Mouse (Mus musculus) urinary bladder, adult 18-20 months (tissue): ENCODE results near the gene Slco1a5.
"Not testable (repeated sequence)": the region's sequence is repeated elsewhere in the genome, so short reads cannot be mapped to it uniquely, and the experiment has no call there.

Source experiments
- DNase-seq, 2 experiments: peaks; one replicate each; pipeline ENCODE4 v3.0.0; 2022; ENCODE audit warnings: low spot score in 2 of 2, mixed read lengths in 2 of 2

Slco1a5 gene

GRCm38 (mm10) chr6:142322881-142323280 is at the start of gene Slco1a5:
Slco1a5 (minus strand) TSS chr6:142322981.
- no peak for DNase-seq

- DNase-seq: no peak
Measured at GRCm38 (mm10) chr6:142369568-142369967, 46.8 kb upstream of the Slco1a5 start.

GRCm38 (mm10) chr6:142367565-142367964 is 44.8 kb upstream of the Slco1a5 start:
- no peak for DNase-seq

GRCm38 (mm10) chr6:142366473-142367018 is 43.8 kb upstream of the Slco1a5 start:
- no peak for DNase-seq

GRCm38 (mm10) chr6:142365742-142366472 is 43.1 kb upstream of the Slco1a5 start:
- no peak for DNase-seq

- DNase-seq: no peak
Measured at GRCm38 (mm10) chr6:142363019-142363576, 40.3 kb upstream of the Slco1a5 start.

- DNase-seq: no peak
Measured at GRCm38 (mm10) chr6:142362036-142362435, 39.3 kb upstream of the Slco1a5 start.

- DNase-seq: no peak
Measured at GRCm38 (mm10) chr6:142357106-142357505, 34.3 kb upstream of the Slco1a5 start.

- DNase-seq: not testable (repeated sequence)
Measured at GRCm38 (mm10) chr6:142352099-142352498, 29.3 kb upstream of the Slco1a5 start.

- no peak for DNase-seq
Measured at GRCm38 (mm10) chr6:142347431-142348385, 24.9 kb upstream of the Slco1a5 start.

- no peak for DNase-seq
Measured at GRCm38 (mm10) chr6:142346181-142347110, 23.7 kb upstream of the Slco1a5 start.

GRCm38 (mm10) chr6:142345440-142346038 is 22.8 kb upstream of the Slco1a5 start, which contains the start of gene Pyroxd1:
Pyroxd1 (plus strand) TSS chr6:142345654.
- peak; percentile 70 to 74 for DNase-seq

- peak in 1 of 2 experiments; percentile 26 for DNase-seq
Measured at GRCm38 (mm10) chr6:142343561-142343960, 20.8 kb upstream of the Slco1a5 start.

- DNase-seq: no peak
Measured at GRCm38 (mm10) chr6:142339576-142339975, 16.8 kb upstream of the Slco1a5 start.

GRCm38 (mm10) chr6:142338961-142339360 is 16.2 kb upstream of the Slco1a5 start:
- no peak for DNase-seq

- DNase-seq: no peak
Measured at GRCm38 (mm10) chr6:142329201-142329600, 6.4 kb upstream of the Slco1a5 start.

GRCm38 (mm10) chr6:142326598-142326997 is 3.8 kb upstream of the Slco1a5 start:
- DNase-seq: no peak

- no peak for DNase-seq
Measured at GRCm38 (mm10) chr6:142317106-142317505, 5.7 kb downstream of the Slco1a5 start.

GRCm38 (mm10) chr6:142314285-142314684 is 8.5 kb downstream of the Slco1a5 start:
- DNase-seq: no peak

GRCm38 (mm10) chr6:142305076-142305475 is 17.7 kb downstream of the Slco1a5 start:
- no peak for DNase-seq
